Mouse (Mus musculus): ENCODE measurements around the gene Mllt1. TPM values are rescaled to one million over a fixed set of nuclear protein-coding genes. Genes with fewer than 3 reads are reported as not detected.

Mllt1 gene
- total RNA-seq, 2 experiments from 2014 or later = 80.8 to 87.6 TPM

- Histone ChIP-seq H3K4me3 (no peak overlapping the region), H3K27ac (no peak overlapping the region)
- no peak for DNase-seq (ENCODE audit: extremely low spot score in 1 of 2, low spot score in 2 of 2)
- intact Hi-C loops (cut with DNase I) = no loop called here
- TF ChIP-seq CTCF (IDR thresholded peaks at IDR 0.05) = no peak
Measured at GRCm38 (mm10) chr17:56843678-56844077, 91.5 kb downstream of the Mllt1 start.

Other genes starting within 250 kb of the Mllt1 start
- 100 to 1,000 TPM; 202 to 208 TPM for gene Ndufa11, start 217.6 kb downstream of the Mllt1 start, total RNA-seq (2021)
- 10 to 100 TPM in 1 of 2 experiments, 1 to 10 TPM in 1; 8.8 to 12.7 TPM for gene Vmac, start 217.4 kb downstream of the Mllt1 start, total RNA-seq (2021)
- 1 to 10 TPM; 4.1 to 4.5 TPM for gene Nrtn, start 177.9 kb downstream of the Mllt1 start, total RNA-seq (2021)
- gene Dus3l, start 170.7 kb downstream of the Mllt1 start, total RNA-seq (2021) = 10 to 100 TPM; 69.0 to 73.5 TPM
- 1 to 10 TPM; 1.3 to 2.6 TPM for gene Prr22, start 165.2 kb downstream of the Mllt1 start, total RNA-seq (2021)
- 1 to 10 TPM; 2.2 to 3.5 TPM for gene Rfx2, start 104.4 kb downstream of the Mllt1 start, total RNA-seq (2021)
- not detected for gene Acsbg2, start 61.0 kb downstream of the Mllt1 start, total RNA-seq (2021)
- not detected for gene 1700061G19Rik, start 59.9 kb downstream of the Mllt1 start, total RNA-seq (2021)
- not detected for gene Acer1, start 46.7 kb upstream of the Mllt1 start, total RNA-seq (2021)
- gene Clpp, start 54.9 kb upstream of the Mllt1 start, total RNA-seq (2021) = 10 to 100 TPM; 62.4 to 64.7 TPM
- gene Alkbh7, start 61.9 kb upstream of the Mllt1 start, total RNA-seq (2021) = 10 to 100 TPM; 22.8 to 26.9 TPM
- gene Pspn, start 64.6 kb upstream of the Mllt1 start, total RNA-seq (2021) = not detected
- gene Gtf2f1, start 75.9 kb upstream of the Mllt1 start, total RNA-seq (2021) = 10 to 100 TPM; 61.0 to 61.2 TPM
- under 1 TPM in 1 of 2 experiments, not detected in 1; 0.49 TPM for gene Gm17949, start 76.1 kb upstream of the Mllt1 start, total RNA-seq (2021)
- 100 to 1,000 TPM; 107 to 110 TPM for gene Khsrp, start 96.1 kb upstream of the Mllt1 start, total RNA-seq (2021)
- not detected for gene Slc25a41, start 106.2 kb upstream of the Mllt1 start, total RNA-seq (2021)
- gene Crb3, start 123.7 kb upstream of the Mllt1 start, total RNA-seq (2021) = under 1 TPM in 1 of 2 experiments, not detected in 1; 0.77 TPM
- 100 to 1,000 TPM; 322 to 366 TPM for gene Slc25a23, start 124.4 kb upstream of the Mllt1 start, total RNA-seq (2021)
- gene Dennd1c, start 143.1 kb upstream of the Mllt1 start, total RNA-seq (2021) = 1 to 10 TPM; 1.0 to 1.5 TPM
- gene Tubb4a, start 152.4 kb upstream of the Mllt1 start, total RNA-seq (2021) = 100 to 1,000 TPM; 584 to 587 TPM
- under 1 TPM; 0.27 to 0.44 TPM for gene Tnfsf9, start 169.9 kb upstream of the Mllt1 start, total RNA-seq (2021)
- gene Cd70, start 214.4 kb upstream of the Mllt1 start, total RNA-seq (2021) = under 1 TPM in 1 of 2 experiments, not detected in 1; 0.58 TPM